Mouse (Mus musculus) spleen, adult 2 months (tissue): ENCODE measurements around the gene Setd1a. TPM values are rescaled to one million over a fixed set of nuclear protein-coding genes. Genes with fewer than 3 reads are reported as not detected.
"Not testable (repeated sequence)": the region's sequence is repeated elsewhere in the genome, so short reads cannot be mapped to it uniquely, and the experiment has no call there.

Source experiments
- DNase-seq, 2 experiments: peaks; one replicate each; pipeline versions ENCODE4 v3.0.0 to v3.0.0-alpha.2; 2012 to 2021; ENCODE audit warnings: low spot score in 2 of 2, low read depth in 1 of 2
- H3K27ac ChIP-seq: fragments of 200-500 bp; 2 replicates; pipeline ENCODE4 v1.5.1; 2012; ENCODE audit warnings: low read length, inconsistent platforms; ENCODE audit not compliant: insufficient read depth
- H3K27me3 ChIP-seq: fragments of 200-500 bp; 2 replicates; pipeline ENCODE4 v1.6.1; 2012; ENCODE audit warnings: mild to moderate bottlenecking, moderate library complexity, low read length, inconsistent platforms; ENCODE audit not compliant: control insufficient read depth, insufficient read depth
- H3K36me3 ChIP-seq: fragments of 200-500 bp; 2 replicates; pipeline ENCODE4 v1.6.1; 2012; ENCODE audit warnings: mild to moderate bottlenecking, low read length, inconsistent platforms; ENCODE audit not compliant: control insufficient read depth, insufficient read depth
- H3K4me1 ChIP-seq: fragments of 200-500 bp; 2 replicates; pipeline ENCODE4 v1.6.1; 2011; ENCODE audit warnings: inconsistent platforms; ENCODE audit not compliant: control insufficient read depth, insufficient read depth, insufficient read length
- H3K4me3 ChIP-seq: fragments of 200-500 bp; 2 replicates; pipeline ENCODE4 v1.5.1; 2011; ENCODE audit warnings: mild to moderate bottlenecking, inconsistent platforms; ENCODE audit not compliant: insufficient read depth, insufficient read length; ENCODE audit errors: extremely low read depth
- CTCF ChIP-seq: fragments of 200-500 bp; IDR thresholded peaks from 2 replicates; pipeline ENCODE4 v1.5.1; 2011; ENCODE audit warnings: mild to moderate bottlenecking, inconsistent platforms; ENCODE audit not compliant: insufficient read depth, insufficient read length, insufficient replicate concordance; ENCODE audit errors: extremely low read depth
- POLR2A ChIP-seq: fragments of 200-500 bp; IDR thresholded peaks from 2 replicates; pipeline ENCODE4 v1.6.1; 2011; ENCODE audit warnings: low read depth, low read length, inconsistent platforms
- WGBS: fragments of 180-500 bp; shearing (Covaris S2); methylation state at CpG from one replicate; pipeline ENCODE4 v1.1.7; 2018; 5-methylcytosine and 5-hydroxymethylcytosine counted together
- polyA plus RNA-seq: library from polyadenylated mRNA; depleted of rRNA; stranded (reverse); fragments of >200 nt; gene quantifications from 2 replicates; pipeline ENCODE4 v1.2.3, GENCODE M21; 2012; rRNA removed

Gene Setd1a
- polyA plus RNA-seq, 1 experiment = 14.9 TPM

DNA sequence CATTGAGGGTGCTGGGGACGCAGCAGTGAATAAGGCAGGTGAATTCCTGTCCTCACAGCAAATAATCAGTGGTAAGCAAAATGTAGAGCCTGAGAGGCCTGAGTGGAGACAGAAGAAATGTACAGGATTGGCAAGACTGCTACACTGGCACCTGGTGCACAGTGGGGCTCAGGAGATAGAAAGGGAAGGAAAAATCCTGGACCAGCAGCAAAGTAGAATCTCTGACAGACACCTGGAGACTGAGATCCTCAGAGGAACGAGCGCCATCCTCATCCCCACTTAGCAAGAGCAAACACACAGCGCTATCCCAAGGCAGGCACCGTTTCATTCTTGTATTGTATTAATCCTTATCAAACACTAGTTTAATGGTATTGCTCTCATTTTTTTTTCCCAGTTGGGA is 61.0 kb downstream of the Setd1a start:
- Histone ChIP-seq H3K4me3 (no peak overlapping the region), H3K36me3 (no peaks in the 10 kb centered on the region), H3K4me1 (peaks cover 4% of the 10 kb centered on the region; the same call in 1 of the 2 replicates), H3K27me3 (no peaks in the 10 kb centered on the region), H3K27ac (no peak overlapping the region)
- 91% methylated on average over 5 of the region's 5 CpGs for WGBS
- DNase-seq = no peak
- TF ChIP-seq CTCF = no peak
- TF ChIP-seq POLR2A = no peak

DNA sequence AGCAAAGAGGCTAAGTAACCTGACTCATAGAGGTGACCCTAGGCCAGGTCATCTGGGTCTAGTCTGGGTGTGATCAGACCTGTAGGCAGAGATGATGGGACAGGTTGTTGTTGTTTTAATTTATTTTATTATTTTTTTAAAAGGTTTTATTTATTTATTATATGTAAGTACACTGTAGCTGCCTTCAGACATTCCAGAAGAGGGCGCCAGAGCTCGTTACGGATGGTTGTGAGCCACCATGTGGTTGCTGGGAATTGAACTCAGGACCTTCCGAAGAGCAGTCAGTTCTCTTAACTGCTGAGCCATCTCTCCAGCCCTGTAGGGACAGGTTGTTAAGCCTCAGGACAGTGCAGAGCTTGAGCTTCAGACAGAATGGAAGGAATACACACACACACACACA is 61.4 kb downstream of the Setd1a start:
- WGBS = 95% methylated on average over 4 of the region's 4 CpGs
- H3K4me3 ChIP-seq, H3K36me3 ChIP-seq, H3K4me1 ChIP-seq, H3K27ac ChIP-seq, DNase-seq, H3K27me3 ChIP-seq: not testable (repeated sequence)

GRCm38 (mm10) chr7:127840031-127840430 is 63.6 kb downstream of the Setd1a start:
- H3K27me3 ChIP-seq, DNase-seq, H3K4me3 ChIP-seq, H3K4me1 ChIP-seq, H3K27ac ChIP-seq, H3K36me3 ChIP-seq: not testable (repeated sequence)
- WGBS = 96% methylated on average over 2 of the region's 2 CpGs

- Histone ChIP-seq H3K27ac (peak overlapping the region; percentile 92), H3K36me3 (peaks cover 3% of the 10 kb centered on the region; the same call in 1 of the 2 replicates), H3K4me1 (peaks cover 7% of the 10 kb centered on the region; the same call in 1 of the 2 replicates), H3K4me3 (peak overlapping the region; percentile 80), H3K27me3 (no peaks in the 10 kb centered on the region)
- TF ChIP-seq CTCF = no peak
- no peak for TF ChIP-seq POLR2A
- under 1% methylated on average over 15 of the region's 15 CpGs for WGBS
- DNase-seq = peak; percentile 21 to 39
Observed at GRCm38 (mm10) chr7:127840886-127841285, 64.4 kb downstream of the Setd1a start.

- 1% methylated on average over 46 of the region's 46 CpGs for WGBS
- Histone ChIP-seq H3K4me3 (peak overlapping the region; percentile 80), H3K36me3 (peaks cover 4% of the 10 kb centered on the region), H3K27me3 (no peaks in the 10 kb centered on the region), H3K4me1 (peaks cover 7% of the 10 kb centered on the region; the same call in 1 of the 2 replicates), H3K27ac (peak overlapping the region; percentile 92)
- TF ChIP-seq POLR2A (peak; percentile 55), CTCF (no peak)
- peak; percentile 85 to 89 for DNase-seq
Observed at GRCm38 (mm10) chr7:127841340-127842000, 65.0 kb downstream of the Setd1a start.

GRCm38 (mm10) chr7:127842001-127842718 is 65.7 kb downstream of the Setd1a start:
- Histone ChIP-seq H3K36me3 (peaks cover 9% of the 10 kb centered on the region), H3K27ac (peak overlapping the region; percentile 88), H3K27me3 (no peaks in the 10 kb centered on the region), H3K4me3 (peak overlapping the region; percentile 80), H3K4me1 (peaks cover 7% of the 10 kb centered on the region; the same call in 1 of the 2 replicates)
- DNase-seq = peak; percentile 63 to 80
- TF ChIP-seq CTCF (no peak), POLR2A (peak; percentile 71)
- under 1% methylated on average over 40 of the region's 40 CpGs for WGBS

Other genes starting within 250 kb of the Setd1a start
- gene Tmem265, start 215.3 kb upstream of the Setd1a start, polyA plus RNA-seq = 4.8 TPM in 2 replicates
- gene Phkg2, start 203.3 kb upstream of the Setd1a start, polyA plus RNA-seq = 79.5 and 91.4 TPM in 2 replicates
- 1.6 and 2.2 TPM in 2 replicates for gene Ccdc189, start 188.1 kb upstream of the Setd1a start, polyA plus RNA-seq
- gene Rnf40, start 187.9 kb upstream of the Setd1a start, polyA plus RNA-seq = 25.8 and 29.3 TPM in 2 replicates
- gene Zfp629, start 160.9 kb upstream of the Setd1a start, polyA plus RNA-seq = 4.9 and 5.4 TPM in 2 replicates
- gene Bcl7c, start 67.7 kb upstream of the Setd1a start, polyA plus RNA-seq = 17.7 and 26.1 TPM in 2 replicates
- gene Ctf1, start 63.9 kb upstream of the Setd1a start, polyA plus RNA-seq = 0.91 and 1.4 TPM in 2 replicates
- not detected in 2 replicates for gene Ctf2, start 44.5 kb upstream of the Setd1a start, polyA plus RNA-seq
- gene Fbxl19, start 32.1 kb upstream of the Setd1a start, polyA plus RNA-seq = 17.4 and 23.6 TPM in 2 replicates
- 50.3 and 62.9 TPM in 2 replicates for gene Orai3, start 6.9 kb upstream of the Setd1a start, polyA plus RNA-seq
- gene Gm49388, start 8.9 kb downstream of the Setd1a start, polyA plus RNA-seq = not detected in 2 replicates
- 22.7 and 23.6 TPM in 2 replicates for gene Hsd3b7, start 23.9 kb downstream of the Setd1a start, polyA plus RNA-seq
- gene Stx4a, start 47.6 kb downstream of the Setd1a start, polyA plus RNA-seq = 54.7 and 66.5 TPM in 2 replicates
- 1.2 and 1.4 TPM in 2 replicates for gene Stx1b, start 47.9 kb downstream of the Setd1a start, polyA plus RNA-seq
- 27.2 and 30.7 TPM in 2 replicates for gene Zfp646, start 99.6 kb downstream of the Setd1a start, polyA plus RNA-seq
- gene Zfp668, start 100.2 kb downstream of the Setd1a start, polyA plus RNA-seq = 8.6 and 10.4 TPM in 2 replicates
- 1.4 and 1.7 TPM in 2 replicates for gene Prss53, start 114.3 kb downstream of the Setd1a start, polyA plus RNA-seq
- not detected in 2 replicates for gene Gm21974, start 118.8 kb downstream of the Setd1a start, polyA plus RNA-seq
- 46.1 and 61.2 TPM in 2 replicates for gene Vkorc1, start 118.9 kb downstream of the Setd1a start, polyA plus RNA-seq
- gene Bckdk, start 127.4 kb downstream of the Setd1a start, polyA plus RNA-seq = 59.9 and 70.8 TPM in 2 replicates
- gene Kat8, start 135.8 kb downstream of the Setd1a start, polyA plus RNA-seq = 11.3 and 12.2 TPM in 2 replicates
- gene Prss8, start 153.4 kb downstream of the Setd1a start, polyA plus RNA-seq = 3.7 and 4.2 TPM in 2 replicates
- 4.4 and 6.0 TPM in 2 replicates for gene Prss36, start 170.1 kb downstream of the Setd1a start, polyA plus RNA-seq
- gene Fus, start 190.8 kb downstream of the Setd1a start, polyA plus RNA-seq = 239 and 285 TPM in 2 replicates
- gene Pycard, start 217.2 kb downstream of the Setd1a start, polyA plus RNA-seq = 98.6 and 100 TPM in 2 replicates
- gene Trim72, start 227.3 kb downstream of the Setd1a start, polyA plus RNA-seq = 0.19 and 0.33 TPM in 2 replicates